Mouse (Mus musculus): ENCODE data around the gene Ciz1. TPM values are rescaled to one million over a fixed set of nuclear protein-coding genes. Genes with fewer than 3 reads are reported as not detected.
A peak's percentile ranks its signal among the peaks of the same experiment; 100 is the strongest.

Ciz1 gene
- polyA plus RNA-seq, 1 experiment from 2014 or later = 37.3 TPM

GRCm38 (mm10) chr2:32423481-32424331 lies 71.6 kb downstream of the Ciz1 start:
- 2% methylated on average over 14 of the region's 14 CpGs for WGBS
- Histone ChIP-seq H3K9me3 (replicated peaks; ENCODE audit: control insufficient read depth, low read length) (no peaks in the 10 kb centered on the region), H3K4me1 (ENCODE audit: control insufficient read depth, insufficient read depth, low read length) (peaks cover 31% of the 10 kb centered on the region), H3K27me3 (replicated peaks; ENCODE audit: control insufficient read depth, insufficient read depth, low read length) (no peaks in the 10 kb centered on the region), H3K36me3 (ENCODE audit: control insufficient read depth, insufficient read depth, low read length) (peaks cover 32% of the 10 kb centered on the region), H3K9ac (ENCODE audit: low read length) (peak overlapping the region; percentile 50), H3K4me2 (ENCODE audit: low read length) (peak overlapping the region; percentile 51), H3K27ac (ENCODE audit: low read depth, low read length) (peak overlapping the region; percentile 53; the same call in 1 of the 2 replicates), H3K4me3 (ENCODE audit: low read depth, low read length) (peak overlapping the region; percentile 25)
- peak; percentile 74 for ATAC-seq
- DNase-seq (ENCODE audit: low spot score) = peak; percentile 86

- H3K4me2 ChIP-seq (ENCODE audit: low read length) = no peak overlapping the region
- H3K36me3 ChIP-seq (ENCODE audit: control insufficient read depth, insufficient read depth, low read length) = peaks cover 21% of the 10 kb centered on the region
- 5% methylated on average over 3 of the region's 3 CpGs for WGBS
- H3K27me3 ChIP-seq (replicated peaks; ENCODE audit: control insufficient read depth, insufficient read depth, low read length) = no peaks in the 10 kb centered on the region
- no peaks in the 10 kb centered on the region for H3K9me3 ChIP-seq (replicated peaks; ENCODE audit: control insufficient read depth, low read length)
- H3K27ac ChIP-seq (ENCODE audit: low read depth, low read length) = peak overlapping the region; percentile 48; the same call in 1 of the 2 replicates
- H3K4me1 ChIP-seq (ENCODE audit: control insufficient read depth, insufficient read depth, low read length) = peaks cover 42% of the 10 kb centered on the region
- DNase-seq (ENCODE audit: low spot score) (no peak), ATAC-seq (no peak)
- no peak overlapping the region for H3K9ac ChIP-seq (ENCODE audit: low read length)
- H3K4me3 ChIP-seq (ENCODE audit: low read depth, low read length) = no peak overlapping the region
Observed at GRCm38 (mm10) chr2:32424796-32425195, 72.7 kb downstream of the Ciz1 start.

GRCm38 (mm10) chr2:32425568-32425967 lies 73.4 kb downstream of the Ciz1 start:
- Histone ChIP-seq H3K4me2 (ENCODE audit: low read length) (no peak overlapping the region), H3K9ac (ENCODE audit: low read length) (no peak overlapping the region), H3K9me3 (replicated peaks; ENCODE audit: control insufficient read depth, low read length) (no peaks in the 10 kb centered on the region), H3K36me3 (ENCODE audit: control insufficient read depth, insufficient read depth, low read length) (peaks cover 13% of the 10 kb centered on the region), H3K27ac (ENCODE audit: low read depth, low read length) (no peak overlapping the region), H3K4me1 (ENCODE audit: control insufficient read depth, insufficient read depth, low read length) (peaks cover 50% of the 10 kb centered on the region), H3K27me3 (replicated peaks; ENCODE audit: control insufficient read depth, insufficient read depth, low read length) (no peaks in the 10 kb centered on the region), H3K4me3 (ENCODE audit: low read depth, low read length) (no peak overlapping the region)
- ATAC-seq = no peak
- no peak for DNase-seq (ENCODE audit: low spot score)
- 86% methylated on average over 5 of the region's 5 CpGs for WGBS

- no peak for ATAC-seq
- no peak overlapping the region for H3K4me2 ChIP-seq (ENCODE audit: low read length)
- WGBS = 88% methylated on average over 1 of the region's 1 CpGs
- no peak overlapping the region for H3K27ac ChIP-seq (ENCODE audit: low read depth, low read length)
- H3K36me3 ChIP-seq (ENCODE audit: control insufficient read depth, insufficient read depth, low read length) = peaks cover 8% of the 10 kb centered on the region
- no peaks in the 10 kb centered on the region for H3K27me3 ChIP-seq (replicated peaks; ENCODE audit: control insufficient read depth, insufficient read depth, low read length)
- H3K9me3 ChIP-seq (replicated peaks; ENCODE audit: control insufficient read depth, low read length) = no peaks in the 10 kb centered on the region
- no peak overlapping the region for H3K9ac ChIP-seq (ENCODE audit: low read length)
- DNase-seq (ENCODE audit: low spot score) = no peak
- H3K4me3 ChIP-seq (ENCODE audit: low read depth, low read length) = no peak overlapping the region
- peaks cover 52% of the 10 kb centered on the region for H3K4me1 ChIP-seq (ENCODE audit: control insufficient read depth, insufficient read depth, low read length)
Observed at GRCm38 (mm10) chr2:32426141-32426540, 74.0 kb downstream of the Ciz1 start.

GRCm38 (mm10) chr2:32427720-32428119 lies 75.6 kb downstream of the Ciz1 start:
- H3K36me3 ChIP-seq (ENCODE audit: control insufficient read depth, insufficient read depth, low read length) = 0 out of 2 replicates have a peak, but pooled peaks cover 3% of the 10 kb centered on the region
- H3K9ac ChIP-seq (ENCODE audit: low read length) = no peak overlapping the region
- H3K4me3 ChIP-seq (ENCODE audit: low read depth, low read length) = 0 out of 2 replicates have a peak overlapping the region, but pooled peaks have one; percentile 26
- ATAC-seq (no peak), DNase-seq (ENCODE audit: low spot score) (no peak)
- no peaks in the 10 kb centered on the region for H3K27me3 ChIP-seq (replicated peaks; ENCODE audit: control insufficient read depth, insufficient read depth, low read length)
- H3K4me1 ChIP-seq (ENCODE audit: control insufficient read depth, insufficient read depth, low read length) = peaks cover 59% of the 10 kb centered on the region
- 75% methylated on average over 5 of the region's 5 CpGs for WGBS
- H3K4me2 ChIP-seq (ENCODE audit: low read length) = peak overlapping the region; percentile 85
- H3K27ac ChIP-seq (ENCODE audit: low read depth, low read length) = peak overlapping the region; percentile 85; the same call in 1 of the 2 replicates
- no peaks in the 10 kb centered on the region for H3K9me3 ChIP-seq (replicated peaks; ENCODE audit: control insufficient read depth, low read length)

GRCm38 (mm10) chr2:32428262-32428722 lies 76.2 kb downstream of the Ciz1 start:
- Histone ChIP-seq H3K4me1 (ENCODE audit: control insufficient read depth, insufficient read depth, low read length) (peaks cover 56% of the 10 kb centered on the region), H3K27me3 (replicated peaks; ENCODE audit: control insufficient read depth, insufficient read depth, low read length) (no peaks in the 10 kb centered on the region), H3K9me3 (replicated peaks; ENCODE audit: control insufficient read depth, low read length) (no peaks in the 10 kb centered on the region), H3K4me3 (ENCODE audit: low read depth, low read length) (peak overlapping the region; percentile 26), H3K4me2 (ENCODE audit: low read length) (peak overlapping the region; percentile 85), H3K9ac (ENCODE audit: low read length) (peak overlapping the region; percentile 60), H3K36me3 (ENCODE audit: control insufficient read depth, insufficient read depth, low read length) (0 out of 2 replicates have a peak, but pooled peaks cover 3% of the 10 kb centered on the region), H3K27ac (ENCODE audit: low read depth, low read length) (peak overlapping the region; percentile 85)
- ATAC-seq (peak; percentile 68), DNase-seq (ENCODE audit: low spot score) (peak; percentile 89)
- WGBS = 18% methylated on average over 8 of the region's 8 CpGs

- H3K27ac ChIP-seq (ENCODE audit: low read depth, low read length) = peak overlapping the region; percentile 85
- H3K36me3 ChIP-seq (ENCODE audit: control insufficient read depth, insufficient read depth, low read length) = 0 out of 2 replicates have a peak, but pooled peaks cover 3% of the 10 kb centered on the region
- H3K9me3 ChIP-seq (replicated peaks; ENCODE audit: control insufficient read depth, low read length) = no peaks in the 10 kb centered on the region
- H3K4me1 ChIP-seq (ENCODE audit: control insufficient read depth, insufficient read depth, low read length) = peaks cover 45% of the 10 kb centered on the region
- DNase-seq (ENCODE audit: low spot score) (no peak), ATAC-seq (no peak)
- peak overlapping the region; percentile 26 for H3K4me3 ChIP-seq (ENCODE audit: low read depth, low read length)
- 66% methylated on average over 4 of the region's 4 CpGs for WGBS
- no peaks in the 10 kb centered on the region for H3K27me3 ChIP-seq (replicated peaks; ENCODE audit: control insufficient read depth, insufficient read depth, low read length)
- H3K4me2 ChIP-seq (ENCODE audit: low read length) = peak overlapping the region; percentile 85
- H3K9ac ChIP-seq (ENCODE audit: low read length) = peak overlapping the region; percentile 60; the same call in 1 of the 2 replicates
Observed at GRCm38 (mm10) chr2:32429215-32429891, 77.2 kb downstream of the Ciz1 start.
